Mouse (Mus musculus): ENCODE results near the gene Plin2. TPM values are rescaled to one million over a fixed set of nuclear protein-coding genes. Genes with fewer than 3 reads are reported as not detected.
A peak's percentile ranks its signal among the peaks of the same experiment; 100 is the strongest.
"Not testable (repeated sequence)": the region's sequence is repeated elsewhere in the genome, so short reads cannot be mapped to it uniquely, and the experiment has no call there.

The Plin2 gene
- polyA plus RNA-seq, 1 experiment, result 9.5 TPM

DNA sequence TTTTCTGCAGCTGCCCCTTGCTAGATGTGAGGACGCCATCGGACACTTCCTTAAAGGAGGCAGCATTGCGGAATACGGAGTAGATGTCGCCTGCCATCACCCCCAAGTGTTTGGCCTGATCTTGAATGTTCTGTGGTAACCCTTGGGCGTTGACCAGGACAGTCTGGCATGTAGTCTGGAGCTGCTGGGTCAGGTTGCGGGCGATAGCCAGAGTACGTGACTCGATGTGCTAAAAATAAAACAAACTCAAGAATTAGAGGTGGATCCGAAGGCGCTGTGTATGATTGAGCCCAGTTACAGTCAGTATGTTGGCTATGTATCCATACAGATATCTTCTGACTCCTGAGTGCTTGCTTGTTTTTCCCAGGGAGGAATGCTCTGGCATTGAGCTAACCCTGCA lies 12.7 kb downstream of the Plin2 start:
- no peak overlapping the region for H3K4me3 ChIP-seq (replicated peaks)
- TF ChIP-seq TAL1 (IDR thresholded peaks at IDR 0.05; ENCODE audit: low read length), result no peak
- TF ChIP-seq GATA1 (IDR thresholded peaks at IDR 0.05; ENCODE audit: low read length), result no peak
- H3K4me1 ChIP-seq (ENCODE audit: control insufficient read depth), result peaks cover 7% of the 10 kb centered on the region
- H3K9me3 ChIP-seq (ENCODE audit: control insufficient read depth, low read length), result peaks cover 10% of the 10 kb centered on the region
- peaks cover 94% of the 10 kb centered on the region for H3K36me3 ChIP-seq (ENCODE audit: control insufficient read depth)
- no peaks in the 10 kb centered on the region; the same call in 1 of the 2 replicates for H3K27me3 ChIP-seq (ENCODE audit: control insufficient read depth)

DNA sequence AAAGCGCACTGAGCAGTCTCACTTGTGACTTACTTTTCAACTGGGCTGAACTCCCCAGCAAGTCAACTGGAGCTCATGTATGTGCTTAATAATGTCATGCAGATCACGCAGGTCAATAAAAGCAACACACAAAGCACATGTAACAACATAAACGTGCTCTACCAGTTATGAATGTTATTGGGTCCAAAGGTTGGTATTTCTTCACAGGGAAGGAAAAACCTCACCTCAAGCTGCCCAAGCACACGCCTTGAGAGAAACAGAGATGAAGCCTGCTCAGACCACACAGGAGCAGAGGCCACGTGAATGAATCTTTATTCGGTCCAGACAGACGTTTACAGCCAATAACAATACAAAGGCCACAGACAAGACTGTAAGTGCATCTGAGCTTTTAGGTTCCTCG lies 13.4 kb downstream of the Plin2 start:
- not testable (repeated sequence) for H3K27me3 ChIP-seq (ENCODE audit: control insufficient read depth); H3K9me3 ChIP-seq (ENCODE audit: control insufficient read depth, low read length); H3K4me3 ChIP-seq (replicated peaks)
- Histone ChIP-seq H3K4me1 (ENCODE audit: control insufficient read depth) (peaks cover 12% of the 10 kb centered on the region), H3K36me3 (ENCODE audit: control insufficient read depth) (peaks cover 93% of the 10 kb centered on the region)

GRCm38 (mm10) chr4:86651686-86652384 lies 18.0 kb downstream of the Plin2 start:
- peaks cover 51% of the 10 kb centered on the region for H3K36me3 ChIP-seq (ENCODE audit: control insufficient read depth)
- TF ChIP-seq TAL1 (IDR thresholded peaks at IDR 0.05; ENCODE audit: low read length) (no peak), GATA1 (IDR thresholded peaks at IDR 0.05; ENCODE audit: low read length) (no peak)
- no peak overlapping the region for H3K4me3 ChIP-seq (replicated peaks)
- no peaks in the 10 kb centered on the region; the same call in 1 of the 2 replicates for H3K9me3 ChIP-seq (ENCODE audit: control insufficient read depth, low read length)
- H3K27me3 ChIP-seq (ENCODE audit: control insufficient read depth), result no peaks in the 10 kb centered on the region
- peaks cover 12% of the 10 kb centered on the region for H3K4me1 ChIP-seq (ENCODE audit: control insufficient read depth)

DNA sequence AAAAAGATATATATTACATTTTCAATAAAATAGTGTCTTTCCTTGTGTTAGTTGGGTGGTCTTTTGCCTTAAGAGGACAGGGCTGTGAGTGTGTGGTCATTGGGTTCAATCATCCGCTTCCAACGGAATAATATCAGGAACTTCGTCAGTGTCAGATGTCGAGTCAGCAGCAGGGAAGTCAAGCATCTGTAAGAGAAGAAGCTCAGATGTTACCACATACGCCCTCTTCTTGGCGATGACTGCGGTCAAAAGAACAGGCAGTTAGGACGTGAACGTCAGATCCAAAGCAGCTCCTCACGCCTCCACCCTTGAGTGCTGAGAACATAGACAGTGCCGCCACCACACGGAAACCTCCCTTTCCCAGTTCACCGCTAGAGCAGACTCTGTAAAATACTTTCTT lies 21.5 kb downstream of the Plin2 start:
- not testable (repeated sequence) for H3K9me3 ChIP-seq (ENCODE audit: control insufficient read depth, low read length); H3K4me1 ChIP-seq (ENCODE audit: control insufficient read depth); H3K27me3 ChIP-seq (ENCODE audit: control insufficient read depth); H3K4me3 ChIP-seq (replicated peaks)
- H3K36me3 ChIP-seq (ENCODE audit: control insufficient read depth), result peaks cover 18% of the 10 kb centered on the region

DNA sequence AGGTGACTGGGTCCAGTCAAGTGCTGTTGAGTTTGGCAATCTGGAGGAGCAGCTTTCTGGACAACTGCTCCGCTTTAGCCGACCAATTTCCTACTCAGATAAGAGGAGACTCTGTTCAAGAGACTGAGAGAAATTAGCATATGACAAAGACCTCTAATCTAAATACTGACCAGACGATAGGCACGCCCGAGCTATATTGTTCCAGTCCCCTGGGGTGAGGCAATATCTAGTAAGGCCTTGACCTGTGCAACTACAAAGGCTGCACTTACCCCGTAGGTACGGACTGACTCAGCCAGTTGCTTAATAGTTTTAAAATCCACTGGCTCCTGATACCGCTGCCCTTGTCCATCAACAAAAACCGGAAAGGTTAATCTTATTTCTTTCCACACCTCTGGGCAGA lies 32.3 kb downstream of the Plin2 start:
- not testable (repeated sequence) for H3K36me3 ChIP-seq (ENCODE audit: control insufficient read depth); H3K4me3 ChIP-seq (replicated peaks); H3K9me3 ChIP-seq (ENCODE audit: control insufficient read depth, low read length); H3K27me3 ChIP-seq (ENCODE audit: control insufficient read depth)
- H3K4me1 ChIP-seq (ENCODE audit: control insufficient read depth), result peaks cover 30% of the 10 kb centered on the region

- not testable (repeated sequence) for H3K27me3 ChIP-seq (ENCODE audit: control insufficient read depth); H3K9me3 ChIP-seq (ENCODE audit: control insufficient read depth, low read length); H3K4me3 ChIP-seq (replicated peaks); H3K36me3 ChIP-seq (ENCODE audit: control insufficient read depth)
- H3K4me1 ChIP-seq (ENCODE audit: control insufficient read depth), result peaks cover 30% of the 10 kb centered on the region
- TF ChIP-seq TAL1 (IDR thresholded peaks at IDR 0.05; ENCODE audit: low read length), result peak; percentile 23; the same call in 1 of the 3 replicates
These were observed 35.0 kb downstream of the Plin2 start for GRCm38 (mm10) chr4:86634873-86635272.

- H3K9me3 ChIP-seq (ENCODE audit: control insufficient read depth, low read length); H3K36me3 ChIP-seq (ENCODE audit: control insufficient read depth); H3K27me3 ChIP-seq (ENCODE audit: control insufficient read depth); H3K4me3 ChIP-seq (replicated peaks): not testable (repeated sequence)
- H3K4me1 ChIP-seq (ENCODE audit: control insufficient read depth), result peaks cover 30% of the 10 kb centered on the region
These were observed 35.5 kb downstream of the Plin2 start for GRCm38 (mm10) chr4:86634312-86634711.

DNA sequence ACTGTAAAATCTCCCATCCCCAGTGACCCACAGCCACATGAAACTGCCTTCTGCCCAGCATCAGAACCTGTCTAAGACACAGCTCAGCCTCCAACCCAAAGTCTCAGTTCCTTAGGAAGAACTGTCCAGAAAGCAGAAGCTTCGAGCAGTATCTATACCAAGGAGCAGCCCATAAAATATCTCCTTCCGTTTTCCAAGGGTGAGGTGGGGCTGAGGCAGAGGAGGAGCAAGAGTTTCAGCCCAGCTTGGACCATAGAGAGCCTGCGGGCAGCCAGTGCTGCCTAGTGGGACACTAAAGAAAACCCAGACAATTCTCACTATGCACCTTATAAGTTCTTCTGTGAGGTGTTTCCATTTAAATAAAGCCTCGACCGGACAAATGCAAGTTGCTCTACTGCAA lies 37.3 kb downstream of the Plin2 start:
- peaks cover 30% of the 10 kb centered on the region for H3K4me1 ChIP-seq (ENCODE audit: control insufficient read depth)
- H3K9me3 ChIP-seq (ENCODE audit: control insufficient read depth, low read length); H3K27me3 ChIP-seq (ENCODE audit: control insufficient read depth); H3K4me3 ChIP-seq (replicated peaks); H3K36me3 ChIP-seq (ENCODE audit: control insufficient read depth): not testable (repeated sequence)

DNA sequence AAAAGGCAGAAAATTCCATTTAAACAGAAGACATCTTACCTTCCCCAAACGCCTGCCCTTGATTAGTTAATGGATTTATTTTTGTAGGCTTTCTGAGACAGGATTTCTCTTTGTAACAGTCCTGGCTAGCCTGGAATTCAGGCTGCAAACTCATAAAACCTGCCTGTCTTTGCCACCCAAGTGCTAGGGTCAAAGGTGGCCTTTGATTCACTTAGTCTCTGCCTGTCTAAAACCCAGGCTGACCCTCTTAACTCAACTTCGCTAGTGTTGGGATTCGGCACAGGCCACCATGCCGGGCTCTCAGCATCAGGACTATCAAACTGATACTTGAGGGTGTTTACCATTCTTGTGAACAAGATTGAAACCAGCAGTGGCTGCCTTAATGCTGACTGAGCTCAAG lies 38.0 kb downstream of the Plin2 start:
- Histone ChIP-seq H3K36me3 (ENCODE audit: control insufficient read depth) (no peaks in the 10 kb centered on the region), H3K9me3 (ENCODE audit: control insufficient read depth, low read length) (no peaks in the 10 kb centered on the region), H3K4me1 (ENCODE audit: control insufficient read depth) (peaks cover 30% of the 10 kb centered on the region), H3K4me3 (replicated peaks) (no peak overlapping the region), H3K27me3 (ENCODE audit: control insufficient read depth) (no peaks in the 10 kb centered on the region)
- TF ChIP-seq TAL1 (IDR thresholded peaks at IDR 0.05; ENCODE audit: low read length), result no peak
- no peak for TF ChIP-seq GATA1 (IDR thresholded peaks at IDR 0.05; ENCODE audit: low read length)

GRCm38 (mm10) chr4:86626496-86626895 lies 43.4 kb downstream of the Plin2 start:
- H3K4me3 ChIP-seq (replicated peaks); H3K4me1 ChIP-seq (ENCODE audit: control insufficient read depth); H3K36me3 ChIP-seq (ENCODE audit: control insufficient read depth); H3K9me3 ChIP-seq (ENCODE audit: control insufficient read depth, low read length); H3K27me3 ChIP-seq (ENCODE audit: control insufficient read depth): not testable (repeated sequence)
